Mouse (Mus musculus) ES-E14 (cell line): Measurements from ENCODE around the gene Hoxd13. TPM values are rescaled to one million over a fixed set of nuclear protein-coding genes. Genes with fewer than 3 reads are reported as not detected.

ENCODE experiments used
- DNase-seq: peaks from one replicate; pipeline ENCODE4 v3.0.0-alpha.2; 2013; ENCODE audit warnings: low read depth, low spot score
- H3K27ac ChIP-seq: 2 replicates; pipeline ENCODE4 v1.5.1; 2012; ENCODE audit warnings: low read depth, mild to moderate bottlenecking, low read length, moderate library complexity, mixed read lengths; ENCODE audit not compliant: poor library complexity, insufficient read depth, severe bottlenecking
- H3K36me3 ChIP-seq: 2 replicates; pipeline ENCODE4 v1.6.1; 2012; ENCODE audit warnings: mild to moderate bottlenecking, low read length, moderate library complexity, mixed read lengths; ENCODE audit not compliant: control insufficient read depth, poor library complexity, insufficient read depth, severe bottlenecking
- H3K4me1 ChIP-seq, 2 experiments: fragments of 150-350 bp in 1 of 2; sonication (generic) in 1 of 2; 2 replicates each; pipeline ENCODE4 v1.6.1; 2012; ENCODE audit warnings: low read length in 2 of 2, mild to moderate bottlenecking in 1 of 2, mixed read lengths in 1 of 2; ENCODE audit not compliant: control insufficient read depth in 2 of 2, insufficient read depth in 2 of 2, poor library complexity in 1 of 2
- H3K4me3 ChIP-seq, 2 experiments: fragments of 150-350 bp in 1 of 2; sonication (generic) in 1 of 2; 2 replicates each; pipeline ENCODE4 v1.5.1; 2012; ENCODE audit warnings: low read length in 2 of 2, low read depth in 1 of 2, mild to moderate bottlenecking in 1 of 2, mixed read lengths in 1 of 2; ENCODE audit not compliant: insufficient read depth in 1 of 2, poor library complexity in 1 of 2, severe bottlenecking in 1 of 2
- H3K9ac ChIP-seq: 2 replicates; pipeline ENCODE4 v1.6.1; 2012; ENCODE audit warnings: low read depth, mild to moderate bottlenecking, low read length, mixed read lengths; ENCODE audit not compliant: poor library complexity, insufficient read depth, severe bottlenecking
- H3K9me3 ChIP-seq: fragments of 150-350 bp; sonication (generic); 2 replicates; pipeline ENCODE4 v1.6.1; 2012; ENCODE audit warnings: low read depth, mild to moderate bottlenecking, low read length; ENCODE audit not compliant: control insufficient read depth, insufficient read depth
- CHD2 ChIP-seq: IDR thresholded peaks from 2 replicates; pipeline ENCODE4 v1.6.1; 2014; ENCODE audit warnings: mild to moderate bottlenecking, low read depth, low read length, inconsistent platforms
- HCFC1 ChIP-seq: IDR thresholded peaks from 2 replicates; pipeline ENCODE4 v1.6.1; 2012; ENCODE audit warnings: low read length, inconsistent platforms, borderline replicate concordance; ENCODE audit not compliant: insufficient read depth
- MAFK ChIP-seq: IDR thresholded peaks from 2 replicates; pipeline ENCODE4 v1.6.1; 2014; ENCODE audit warnings: mild to moderate bottlenecking, low read depth, low read length, inconsistent platforms; ENCODE audit not compliant: insufficient read depth
- ZC3H11A ChIP-seq: IDR thresholded peaks from 2 replicates; pipeline ENCODE4 v1.6.1; 2012; ENCODE audit warnings: low read depth, mild to moderate bottlenecking, inconsistent platforms, low read length, borderline replicate concordance
- ZNF384 ChIP-seq: IDR thresholded peaks from 2 replicates; pipeline ENCODE4 v1.6.1; 2012; ENCODE audit warnings: low read depth, low read length, inconsistent platforms
- in situ Hi-C, 2 experiments: fragments of 600-800 bp; cut with MboI; formaldehyde crosslinking; loops; one replicate each; pipeline ENCODE4 v1.15.1; 2025; ENCODE audit warnings: low sequenced_read_pairs in 2 of 2, inconsistent platforms in 1 of 2; ENCODE audit not compliant: unreplicated experiment in 2 of 2
- total RNA-seq: library from RNA; depleted of rRNA; stranded (reverse); fragments of 300-350 nt; gene quantifications from 2 replicates; pipeline ENCODE4 v1.2.3, GENCODE M21; 2012

The Hoxd13 gene
- total RNA-seq, 1 experiment, result 0.98 TPM

DNA sequence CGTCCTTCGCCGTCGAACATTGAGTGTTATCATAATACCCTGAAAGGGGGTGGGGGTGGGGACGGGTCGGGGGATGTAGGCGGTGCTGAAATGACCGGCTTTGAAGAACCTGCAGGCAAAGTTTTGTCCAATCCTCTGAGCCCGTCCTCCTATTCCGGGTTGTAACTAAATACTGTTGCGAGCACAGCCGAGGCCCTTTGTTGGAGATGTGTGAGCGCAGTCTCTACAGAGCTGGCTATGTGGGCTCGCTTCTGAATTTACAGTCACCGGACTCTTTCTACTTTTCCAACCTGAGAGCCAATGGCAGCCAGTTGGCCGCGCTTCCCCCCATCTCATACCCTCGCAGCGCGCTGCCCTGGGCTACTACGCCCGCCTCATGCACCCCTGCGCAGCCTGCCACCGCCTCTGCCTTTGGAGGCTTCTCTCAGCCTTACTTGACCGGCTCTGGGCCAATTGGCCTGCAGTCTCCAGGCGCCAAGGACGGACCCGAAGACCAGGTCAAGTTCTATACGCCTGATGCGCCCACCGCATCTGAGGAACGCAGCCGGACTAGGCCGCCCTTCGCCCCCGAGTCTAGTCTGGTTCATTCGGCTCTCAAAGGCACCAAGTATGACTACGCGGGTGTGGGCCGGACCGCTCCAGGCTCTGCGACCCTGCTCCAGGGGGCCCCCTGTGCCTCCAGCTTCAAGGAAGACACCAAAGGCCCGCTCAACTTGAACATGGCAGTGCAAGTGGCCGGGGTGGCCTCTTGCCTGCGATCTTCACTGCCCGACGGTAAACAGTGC lies 7.0 kb downstream of the Hoxd13 start, which contains the start of gene Hoxd12:
TSS of gene Hoxd12 (plus strand) at position 133 of the 785 bp plus-strand sequence.
- in situ Hi-C loops, result loop anchor here (25.0 kb wide), 3 partner anchors 613 to 1113 kb away; no protein-coding TSS in a partner anchor
- DNase-seq, result no peak
- TF ChIP-seq CHD2 (no peak), HCFC1 (no peak), ZNF384 (no peak), ZC3H11A (no peak)
- Histone ChIP-seq H3K36me3 (no peaks in the 10 kb centered on the region), H3K9me3 (no peaks in the 10 kb centered on the region), H3K4me3 (peak within 1 kb of the TSS in 1 of 2 experiments; percentile 18; a peak in 1 of 4 replicates), H3K9ac (no peak within 1 kb of the TSS), H3K27ac (no peak within 1 kb of the TSS), H3K4me1 (peaks cover 0 to 5% of the 10 kb centered on the region in 2 experiments; a peak in 1 of 4 replicates)

DNA sequence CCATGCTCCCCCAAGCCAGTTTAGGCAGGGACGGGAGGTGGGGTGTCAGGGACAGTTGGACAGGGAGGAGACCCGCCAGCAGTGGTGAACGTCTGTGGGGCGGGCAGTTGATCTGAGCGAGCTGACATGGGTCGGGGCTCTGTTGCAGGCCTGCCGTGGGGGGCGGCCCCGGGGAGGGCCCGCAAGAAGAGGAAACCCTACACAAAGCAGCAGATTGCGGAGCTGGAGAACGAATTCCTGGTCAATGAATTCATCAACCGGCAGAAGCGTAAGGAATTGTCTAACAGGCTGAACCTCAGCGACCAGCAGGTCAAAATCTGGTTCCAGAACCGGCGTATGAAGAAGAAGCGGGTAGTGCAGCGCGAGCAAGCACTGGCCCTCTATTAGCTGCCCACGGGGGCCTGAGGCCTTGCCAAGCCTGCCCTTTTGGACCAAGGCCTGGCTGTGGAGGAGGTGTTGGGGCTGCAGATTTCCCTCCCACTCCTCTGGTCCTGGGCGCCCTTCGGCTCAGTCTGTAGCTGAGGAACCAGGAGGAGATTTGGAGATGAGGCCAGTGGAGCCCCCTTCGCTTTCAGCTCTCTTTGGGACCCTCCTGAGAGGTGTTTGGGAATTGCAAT lies 7.7 kb downstream of the Hoxd13 start:
- in situ Hi-C loops, result loop anchor here in 1 of 2 experiments (25.0 kb wide), 1 partner anchor 912 kb away; no protein-coding TSS in a partner anchor
- H3K27ac ChIP-seq, result no peak overlapping the region
- no peak overlapping the region for H3K9ac ChIP-seq
- peaks cover 0 to 7% of the 10 kb centered on the region in 2 experiments; a peak in 1 of 4 replicates for H3K4me1 ChIP-seq
- no peaks in the 10 kb centered on the region for H3K9me3 ChIP-seq
- TF ChIP-seq HCFC1 (no peak), MAFK (no peak), CHD2 (no peak), ZNF384 (no peak), ZC3H11A (no peak)
- no peaks in the 10 kb centered on the region for H3K36me3 ChIP-seq
- no peak for DNase-seq
- peak overlapping the region in 1 of 2 experiments; percentile 18; a peak in 1 of 4 replicates for H3K4me3 ChIP-seq

DNA sequence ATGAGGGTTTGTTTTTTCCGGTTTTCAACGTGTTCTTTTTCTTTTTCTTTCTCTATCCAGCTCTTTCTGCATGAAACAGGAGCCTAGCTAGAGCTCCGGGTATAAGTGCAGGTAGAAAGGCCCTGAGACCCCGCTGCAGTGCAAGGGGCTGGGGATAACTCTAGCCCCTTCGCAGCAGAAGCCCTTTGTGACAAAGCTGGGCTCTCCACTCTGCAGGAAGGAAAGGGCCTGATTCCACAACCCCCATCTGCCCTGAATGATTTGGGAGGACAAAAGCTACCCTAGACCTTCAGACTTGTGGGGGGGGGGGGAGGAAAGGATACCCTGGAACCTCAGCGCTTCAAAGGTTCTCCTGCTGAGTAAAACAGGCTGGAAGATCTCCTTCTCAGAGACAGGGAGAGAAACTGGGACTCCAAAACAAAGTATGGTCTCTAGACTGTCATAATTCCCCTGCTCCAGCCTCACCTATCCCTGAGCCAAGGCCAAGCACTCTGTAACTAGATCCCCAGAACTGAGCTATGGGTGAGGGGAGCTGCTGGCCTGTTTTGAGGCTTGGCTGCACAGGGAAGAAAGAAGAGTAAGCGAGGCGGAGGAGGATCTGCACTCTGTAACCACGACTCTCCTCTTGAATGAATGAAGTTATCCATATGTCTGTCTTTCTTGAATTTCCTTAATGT lies 8.4 kb downstream of the Hoxd13 start:
- in situ Hi-C loops, result loop anchor here in 1 of 2 experiments (25.0 kb wide), 1 partner anchor 911 kb away; no protein-coding TSS in a partner anchor
- H3K27ac ChIP-seq, result no peak overlapping the region

DNA sequence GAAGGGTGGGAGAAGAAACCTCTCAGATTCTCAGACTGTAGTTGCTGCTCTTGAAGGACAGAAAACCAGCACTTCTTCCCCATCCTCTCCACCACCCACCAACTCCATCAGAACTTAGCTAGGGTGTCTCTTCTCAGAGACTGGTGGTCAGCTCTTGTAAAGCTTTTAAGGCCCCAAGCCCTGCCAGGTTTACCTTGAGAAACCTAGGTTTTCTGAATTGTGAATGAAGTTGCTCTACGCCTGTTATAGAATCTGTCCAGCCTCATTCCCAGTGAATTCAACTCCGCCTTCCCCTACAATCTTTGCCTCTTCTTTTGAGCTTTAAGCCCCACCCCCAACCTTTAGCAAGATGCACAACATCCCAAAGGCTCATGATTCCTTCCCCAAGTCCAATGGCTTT lies 9.0 kb downstream of the Hoxd13 start:
- no peak overlapping the region for H3K27ac ChIP-seq
- H3K4me1 ChIP-seq, result peaks cover 0 to 8% of the 10 kb centered on the region in 2 experiments; a peak in 1 of 4 replicates
- no peaks in the 10 kb centered on the region for H3K9me3 ChIP-seq
- H3K9ac ChIP-seq, result no peak overlapping the region
- H3K36me3 ChIP-seq, result no peaks in the 10 kb centered on the region
- in situ Hi-C loops, result loop anchor here in 1 of 2 experiments (25.0 kb wide), 1 partner anchor 910 kb away; no protein-coding TSS in a partner anchor
- no peak overlapping the region for H3K4me3 ChIP-seq
- TF ChIP-seq CHD2 (no peak), ZC3H11A (no peak), HCFC1 (no peak), MAFK (no peak)
- DNase-seq, result no peak

More for the DNA sequence above, 8.4 kb downstream of the Hoxd13 start:
- Histone ChIP-seq H3K9ac (no peak overlapping the region), H3K4me3 (no peak overlapping the region), H3K9me3 (no peaks in the 10 kb centered on the region), H3K4me1 (peaks cover 0 to 7% of the 10 kb centered on the region in 2 experiments; a peak in 1 of 4 replicates), H3K36me3 (no peaks in the 10 kb centered on the region)
- DNase-seq, result no peak
- TF ChIP-seq ZNF384 (no peak), HCFC1 (no peak), MAFK (no peak), ZC3H11A (no peak), CHD2 (no peak)
